Mouse (Mus musculus) gastrocnemius, adult 2 months (tissue): ENCODE results near the gene Loxl1. TPM values are rescaled to one million over a fixed set of nuclear protein-coding genes. Genes with fewer than 3 reads are reported as not detected.

Source experiments
- DNase-seq: peaks from one replicate; pipeline ENCODE4 v3.0.0; 2022
- H3K27ac ChIP-seq: fragments of 200-600 bp; 2 replicates; pipeline ENCODE4 v1.8.1; 2022; ENCODE audit warnings: mild to moderate bottlenecking
- H3K4me3 ChIP-seq: fragments of 200-600 bp; 2 replicates; pipeline ENCODE4 v1.8.1; 2022; ENCODE audit warnings: mild to moderate bottlenecking, moderate library complexity
- CTCF ChIP-seq: fragments of 200-600 bp; IDR thresholded peaks from 2 replicates; pipeline ENCODE4 v1.8.1; 2022; ENCODE audit warnings: antibody characterized with exemption, mild to moderate bottlenecking, moderate library complexity
- intact Hi-C: fragments of 180-260 bp; cut with DNase I; formaldehyde crosslinking; loops from one replicate; pipeline ENCODE4 v1.15.1; 2025
- total RNA-seq, 2 experiments: library from RNA; stranded (reverse); gene quantifications; 2 replicates each; pipeline ENCODE4 v1.2.3; 2021

Gene Loxl1
- total RNA-seq, 2 experiments from 2014 or later: 10.6 to 17.9 TPM

GRCm38 (mm10) chr9:58305686-58306085 lies 7.3 kb downstream of the Loxl1 start:
- intact Hi-C loops: no loop called here
- peak overlapping the region; percentile 72 for H3K27ac ChIP-seq
- H3K4me3 ChIP-seq: peak overlapping the region; percentile 19; the same call in 1 of the 2 replicates
- DNase-seq: peak; percentile 44
- TF ChIP-seq CTCF: no peak

- intact Hi-C loops: no loop called here
- peak overlapping the region; percentile 72 for H3K27ac ChIP-seq
- no peak for TF ChIP-seq CTCF
- peak; percentile 51 for DNase-seq
- peak overlapping the region; percentile 2 for H3K4me3 ChIP-seq
Measured at GRCm38 (mm10) chr9:58303599-58304271, 9.3 kb downstream of the Loxl1 start.

GRCm38 (mm10) chr9:58303115-58303514 lies 9.9 kb downstream of the Loxl1 start:
- intact Hi-C loops: no loop called here
- Histone ChIP-seq H3K4me3 (peak overlapping the region; percentile 2; the same call in 1 of the 2 replicates), H3K27ac (peak overlapping the region; percentile 72)
- TF ChIP-seq CTCF: no peak; the same call in 1 of the 2 replicates
- no peak for DNase-seq

GRCm38 (mm10) chr9:58299356-58299799 lies 13.6 kb downstream of the Loxl1 start:
- DNase-seq: peak; percentile 53
- no peak for TF ChIP-seq CTCF
- Histone ChIP-seq H3K27ac (peak overlapping the region; percentile 43), H3K4me3 (no peak overlapping the region)
- intact Hi-C loops: no loop called here

- Histone ChIP-seq H3K4me3 (no peak overlapping the region), H3K27ac (peak overlapping the region; percentile 56)
- peak; percentile 61 for DNase-seq
- no peak for TF ChIP-seq CTCF
- intact Hi-C loops: no loop called here
Measured at GRCm38 (mm10) chr9:58297961-58298477, 15.0 kb downstream of the Loxl1 start.

- intact Hi-C loops: no loop called here
- Histone ChIP-seq H3K4me3 (no peak overlapping the region), H3K27ac (peak overlapping the region; percentile 85)
- DNase-seq: peak; percentile 15
- no peak for TF ChIP-seq CTCF
Measured at GRCm38 (mm10) chr9:58297065-58297464, 15.9 kb downstream of the Loxl1 start.

GRCm38 (mm10) chr9:58295766-58296361 lies 17.1 kb downstream of the Loxl1 start:
- peak; percentile 87 for DNase-seq
- intact Hi-C loops: no loop called here
- Histone ChIP-seq H3K4me3 (peak overlapping the region; percentile 12; the same call in 1 of the 2 replicates), H3K27ac (peak overlapping the region; percentile 85)
- TF ChIP-seq CTCF: peak; percentile 34

- TF ChIP-seq CTCF: no peak
Measured at GRCm38 (mm10) chr9:58295345-58295744, 17.6 kb downstream of the Loxl1 start.

GRCm38 (mm10) chr9:58294527-58294926 lies 18.5 kb downstream of the Loxl1 start:
- DNase-seq: peak; percentile 19
- intact Hi-C loops: no loop called here
- Histone ChIP-seq H3K4me3 (no peak overlapping the region), H3K27ac (peak overlapping the region; percentile 85; the same call in 1 of the 2 replicates)
- no peak for TF ChIP-seq CTCF

More at GRCm38 (mm10) chr9:58295345-58295744, 17.6 kb downstream of the Loxl1 start:
- Histone ChIP-seq H3K27ac (peak overlapping the region; percentile 85), H3K4me3 (no peak overlapping the region)
- intact Hi-C loops: no loop called here
- no peak for DNase-seq

GRCm38 (mm10) chr9:58289901-58290300 lies 23.1 kb downstream of the Loxl1 start:
- intact Hi-C loops: no loop called here

GRCm38 (mm10) chr9:58289090-58289489 lies 23.9 kb downstream of the Loxl1 start:
- H3K27ac ChIP-seq: no peak overlapping the region
- DNase-seq: peak; percentile 14
- TF ChIP-seq CTCF: no peak
- H3K4me3 ChIP-seq: no peak overlapping the region
- intact Hi-C loops: no loop called here

More at GRCm38 (mm10) chr9:58289901-58290300, 23.1 kb downstream of the Loxl1 start:
- peak; percentile 0 for DNase-seq
- TF ChIP-seq CTCF: no peak
- Histone ChIP-seq H3K4me3 (no peak overlapping the region), H3K27ac (no peak overlapping the region)

- Histone ChIP-seq H3K4me3 (no peak overlapping the region), H3K27ac (peak overlapping the region; percentile 24)
- intact Hi-C loops: no loop called here
- no peak for DNase-seq
- no peak for TF ChIP-seq CTCF
Measured at GRCm38 (mm10) chr9:58283431-58283830, 29.6 kb downstream of the Loxl1 start.

- peak; percentile 64 for TF ChIP-seq CTCF
- H3K27ac ChIP-seq: no peak overlapping the region
- intact Hi-C loops: loop anchor here (2.0 kb wide), 2 partner anchors 35 to 55 kb away; no protein-coding TSS in a partner anchor
- no peak overlapping the region for H3K4me3 ChIP-seq
- no peak for DNase-seq
Measured at GRCm38 (mm10) chr9:58281597-58281996, 31.4 kb downstream of the Loxl1 start.
